1 mouse cellular context compared by ENCODE assay signal in the genomic region with DNA sequence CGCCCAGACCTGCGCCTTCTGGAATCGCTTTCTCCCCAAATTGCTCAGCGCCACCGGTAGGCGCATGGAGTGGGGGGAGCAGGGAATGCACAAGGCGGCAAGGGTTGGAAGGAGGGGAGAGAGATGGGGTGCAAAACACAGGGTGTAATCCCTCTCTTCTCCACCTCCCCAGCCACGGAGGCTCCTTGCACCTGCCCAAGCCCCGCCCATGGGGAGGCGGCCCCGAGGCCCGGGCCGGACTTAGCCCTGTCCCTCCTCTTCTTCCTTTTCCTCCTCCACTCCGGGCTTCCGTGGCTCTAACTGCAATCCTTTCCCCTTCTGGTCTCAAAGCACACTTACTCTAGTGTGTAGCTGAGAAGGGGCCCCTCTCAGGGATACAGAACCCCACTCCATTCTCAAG.
TF ChIP-seq lines count a peak whose summit lies in the region.

No protein-coding gene starts in this region.

TF ChIP-seq in CH12.LX, 34 proteins besides CTCF, POLR2A, EP300 and RAD21:
- TF ChIP-seq NELFE (IDR thresholded peaks at IDR 0.05; ENCODE audit: low read depth, low read length), result peak; percentile 72
- TF ChIP-seq GABPA (IDR thresholded peaks at IDR 0.05; ENCODE audit: insufficient replicate concordance, low read depth, low read length), result no peak
- no peak for TF ChIP-seq CHD1 (IDR thresholded peaks at IDR 0.05; ENCODE audit: low read depth, low read length)
- TF ChIP-seq ELF1 (IDR thresholded peaks at IDR 0.05; ENCODE audit: low read depth, low read length), result peak; percentile 45; the same call in 1 of the 2 replicates
- peak; percentile 41; the same call in 1 of the 2 replicates for TF ChIP-seq NRF1 (IDR thresholded peaks at IDR 0.05; ENCODE audit: low read depth, low read length)
- TF ChIP-seq PAX5 (IDR thresholded peaks at IDR 0.05; ENCODE audit: low read length), result no peak
- TF ChIP-seq ZMIZ1 (IDR thresholded peaks at IDR 0.05; ENCODE audit: low read depth, low read length), result no peak
- TF ChIP-seq USF1 (IDR thresholded peaks at IDR 0.05; ENCODE audit: low read depth, low read length), result no peak
- peak; percentile 15; the same call in 1 of the 2 replicates for TF ChIP-seq HCFC1 (IDR thresholded peaks at IDR 0.05; ENCODE audit: low read depth, low read length)
- TF ChIP-seq MAX (IDR thresholded peaks at IDR 0.05; ENCODE audit: low read length), result no peak
- no peak for TF ChIP-seq MXI1 (IDR thresholded peaks at IDR 0.05; ENCODE audit: low read depth, low read length)
- TF ChIP-seq UBTF (IDR thresholded peaks at IDR 0.05; ENCODE audit: low read depth, low read length), result no peak
- no peak for TF ChIP-seq USF2 (conservative IDR thresholded peaks at IDR 0.05; ENCODE audit: low read depth, low read length)
- peak; percentile 68 for TF ChIP-seq TBP (conservative IDR thresholded peaks at IDR 0.05; ENCODE audit: low read depth, low read length)
- no peak for TF ChIP-seq JUND (conservative IDR thresholded peaks at IDR 0.05; ENCODE audit: low read depth, low read length)
